ENCODE assay signal across 22 mouse cellular contexts in genomic region chr10:77728280-77728679, GRCm38 (mm10). TPM values are rescaled to one million over a fixed set of nuclear protein-coding genes. Genes with fewer than 3 reads are reported as not detected.
DNase-seq lines count a peak whose midpoint lies in the region; ATAC-seq and TF ChIP-seq lines count a peak whose summit lies in the region.
"Had no signal": no experiment of that assay in that cellular context is flagged by ENCODE, and none has a peak within 500 bp of the region (broad histone marks: within the 10 kb centered on the region; RNA-seq: fewer than 3 reads in every experiment).

No protein-coding gene starts in this region.

- POLR2A ChIA-PET in Patski (lab: Charles Lee): no interaction called here

- H3K27ac ChIP-seq in layer of hippocampus, adult 2 months: no peak overlapping the region
- H3K27ac ChIP-seq: heart, embryonic 10.5 days; hindbrain, embryonic 15.5 days; liver, embryonic 15.5 days; neural tube, embryonic 13.5 days had no signal

- in situ Hi-C loops in Patski (cut with MboI; ENCODE audit: low pct_unique_long_range_greater_than_20kb): no loop called here

- ATAC-seq in Patski: no peak
- ATAC-seq: forebrain, postnatal 0 days had no signal

- no peak overlapping the region for H3K4me3 ChIP-seq in layer of hippocampus, adult 2 months
- H3K4me3 ChIP-seq: heart, embryonic 10.5 days; hindbrain, embryonic 15.5 days; liver, embryonic 15.5 days; neural tube, embryonic 13.5 days had no signal

- peaks cover 31% of the 10 kb centered on the region for H3K27me3 ChIP-seq in Patski
- H3K27me3 ChIP-seq: hindbrain, embryonic 15.5 days; liver, embryonic 15.5 days; neural tube, embryonic 13.5 days had no signal

- CTCF ChIA-PET in Patski (lab: Charles Lee): no interaction called here

- peak; percentile 61 for TF ChIP-seq CTCF in layer of hippocampus, adult 2 months (conservative IDR thresholded peaks at IDR 0.05)
- peak; percentile 42 for TF ChIP-seq CTCF in Patski (IDR thresholded peaks at IDR 0.05)

- DNase-seq in layer of hippocampus, adult 2 months (ENCODE audit: low spot score in 2 of 2): no peak
- DNase-seq in layer of hippocampus, adult 8-10 months (ENCODE audit: low spot score in 2 of 2): no peak
- peak; percentile 13 for DNase-seq in retina, embryonic 14.5 days (ENCODE audit: low spot score)
- DNase-seq in retina, postnatal 1 day: no peak
- DNase-seq in Patski (ENCODE audit: low read depth, low spot score): no peak
- DNase-seq in cerebellum, adult 8-10 months: no peak
- DNase-seq in neural tube, embryonic 10.5 days (ENCODE audit: extremely low spot score, low spot score): no peak
- DNase-seq: adrenal gland, postnatal 14 days; cerebellum, postnatal 25 days; forebrain, postnatal 0 days; heart, postnatal 14 days; layer of hippocampus, adult 9-11 months; right cerebral cortex, postnatal 4 days; thymus, adult 2 months had no signal

RNA-seq across cellular contexts. Expression of gene Gm10100, which starts 2.0 kb away (rescaled TPM):
- total RNA-seq in layer of hippocampus, adult 2 months (2021): not detected
- total RNA-seq in layer of hippocampus, adult 8-10 months (2022): not detected
- not detected for polyA plus RNA-seq in Patski (2021)
- total RNA-seq: adrenal gland, postnatal 14 days; forebrain, postnatal 0 days; gastrocnemius, adult 8-10 months; heart, postnatal 14 days; left cerebral cortex, postnatal 25 days; megakaryocyte progenitor cell, adult 5-6 weeks had no signal
- polyA plus RNA-seq: embryonic facial prominence, embryonic 11.5 days; forebrain, postnatal 0 days; heart, embryonic 10.5 days; hindbrain, embryonic 15.5 days; liver, embryonic 15.5 days; neural tube, embryonic 13.5 days; thymus, adult 2 months had no signal

RNA-seq across cellular contexts. Expression of gene Krtap12-1, which starts 7.9 kb away (rescaled TPM):
- not detected for total RNA-seq in layer of hippocampus, adult 2 months (2021)
- not detected for total RNA-seq in layer of hippocampus, adult 8-10 months (2022)
- polyA plus RNA-seq in Patski (2021): not detected
- total RNA-seq: adrenal gland, postnatal 14 days; forebrain, postnatal 0 days; gastrocnemius, adult 8-10 months; heart, postnatal 14 days; left cerebral cortex, postnatal 25 days; megakaryocyte progenitor cell, adult 5-6 weeks had no signal
- polyA plus RNA-seq: embryonic facial prominence, embryonic 11.5 days; forebrain, postnatal 0 days; heart, embryonic 10.5 days; hindbrain, embryonic 15.5 days; liver, embryonic 15.5 days; neural tube, embryonic 13.5 days; thymus, adult 2 months had no signal

RNA-seq across cellular contexts. Expression of gene Gm10142, which starts 12.7 kb away (rescaled TPM):
- total RNA-seq in layer of hippocampus, adult 2 months (2021): not detected
- total RNA-seq in layer of hippocampus, adult 8-10 months (2022): not detected
- not detected for polyA plus RNA-seq in Patski (2021)
- total RNA-seq: adrenal gland, postnatal 14 days; forebrain, postnatal 0 days; gastrocnemius, adult 8-10 months; heart, postnatal 14 days; left cerebral cortex, postnatal 25 days; megakaryocyte progenitor cell, adult 5-6 weeks had no signal
- polyA plus RNA-seq: embryonic facial prominence, embryonic 11.5 days; forebrain, postnatal 0 days; heart, embryonic 10.5 days; hindbrain, embryonic 15.5 days; liver, embryonic 15.5 days; neural tube, embryonic 13.5 days; thymus, adult 2 months had no signal

RNA-seq across cellular contexts. Expression of gene Gm18596, which starts 14.2 kb away (rescaled TPM):
- total RNA-seq in layer of hippocampus, adult 2 months (2021): not detected
- total RNA-seq in layer of hippocampus, adult 8-10 months (2022): not detected
- polyA plus RNA-seq in Patski (2021): not detected
- total RNA-seq: adrenal gland, postnatal 14 days; forebrain, postnatal 0 days; gastrocnemius, adult 8-10 months; heart, postnatal 14 days; left cerebral cortex, postnatal 25 days; megakaryocyte progenitor cell, adult 5-6 weeks had no signal
- polyA plus RNA-seq: embryonic facial prominence, embryonic 11.5 days; forebrain, postnatal 0 days; heart, embryonic 10.5 days; hindbrain, embryonic 15.5 days; liver, embryonic 15.5 days; neural tube, embryonic 13.5 days; thymus, adult 2 months had no signal

RNA-seq across cellular contexts. Expression of gene Gm10024, which starts 17.0 kb away (rescaled TPM):
- total RNA-seq in layer of hippocampus, adult 2 months (2021): not detected
- not detected for total RNA-seq in layer of hippocampus, adult 8-10 months (2022)
- polyA plus RNA-seq in Patski (2021): not detected
- total RNA-seq: adrenal gland, postnatal 14 days; forebrain, postnatal 0 days; gastrocnemius, adult 8-10 months; heart, postnatal 14 days; left cerebral cortex, postnatal 25 days; megakaryocyte progenitor cell, adult 5-6 weeks had no signal
- polyA plus RNA-seq: embryonic facial prominence, embryonic 11.5 days; forebrain, postnatal 0 days; heart, embryonic 10.5 days; hindbrain, embryonic 15.5 days; liver, embryonic 15.5 days; neural tube, embryonic 13.5 days; thymus, adult 2 months had no signal
